Mouse (Mus musculus): Measurements from ENCODE around the gene Krtap5-4. TPM values are rescaled to one million over a fixed set of nuclear protein-coding genes. Genes with fewer than 3 reads are reported as not detected.
"Not testable (repeated sequence)": the region's sequence is repeated elsewhere in the genome, so short reads cannot be mapped to it uniquely, and the experiment has no call there.

Krtap5-4 gene
- polyA plus RNA-seq, 1 experiment from 2014 or later: 0.19 TPM

GRCm38 (mm10) chr7:142303929-142304328 is 580 bp downstream of the Krtap5-4 start:
- H3K4me2 ChIP-seq (ENCODE audit: low read length); H3K27ac ChIP-seq (replicated peaks in 1 of 2; ENCODE audit: control insufficient read depth in 1 of 2, insufficient read depth in 1 of 2, low read depth in 2 of 2, low read length in 2 of 2); H3K9ac ChIP-seq (ENCODE audit: low read length); ATAC-seq (ENCODE audit: insufficient number of reproducible peaks, insufficient read depth, low FRiP score, low read depth); H3K9me3 ChIP-seq (ENCODE audit: control insufficient read depth, low read length); H3K27me3 ChIP-seq (ENCODE audit: control insufficient read depth, insufficient read depth, low read length); H3K36me3 ChIP-seq (ENCODE audit: control insufficient read depth, insufficient read depth, low read length); H3K4me1 ChIP-seq (ENCODE audit: control insufficient read depth in 2 of 2, insufficient read depth in 2 of 2, low read length in 2 of 2); H3K4me3 ChIP-seq (ENCODE audit: control insufficient read depth in 1 of 2, insufficient read depth in 1 of 2, low read depth in 1 of 2, low read length in 2 of 2): not testable (repeated sequence)
- 73% methylated on average over 1 of the region's 1 CpGs for WGBS

- Histone ChIP-seq H3K36me3 (ENCODE audit: control insufficient read depth, insufficient read depth, low read length) (no peaks in the 10 kb centered on the region), H3K27me3 (ENCODE audit: control insufficient read depth, insufficient read depth, low read length) (no peaks in the 10 kb centered on the region), H3K9me3 (ENCODE audit: control insufficient read depth, low read length) (no peaks in the 10 kb centered on the region), H3K9ac (ENCODE audit: low read length) (no peak overlapping the region), H3K27ac (replicated peaks in 1 of 2; ENCODE audit: control insufficient read depth in 1 of 2, insufficient read depth in 1 of 2, low read depth in 2 of 2, low read length in 2 of 2) (no peak overlapping the region), H3K4me1 (ENCODE audit: control insufficient read depth in 2 of 2, insufficient read depth in 2 of 2, low read length in 2 of 2) (peaks cover 13 to 19% of the 10 kb centered on the region in 2 experiments), H3K4me2 (ENCODE audit: low read length) (no peak overlapping the region), H3K4me3 (ENCODE audit: control insufficient read depth in 1 of 2, insufficient read depth in 1 of 2, low read depth in 1 of 2, low read length in 2 of 2) (no peak overlapping the region)
- ATAC-seq (ENCODE audit: insufficient number of reproducible peaks, insufficient read depth, low FRiP score, low read depth): no peak
- WGBS: 62% methylated on average over 5 of the region's 5 CpGs
Observed at GRCm38 (mm10) chr7:142314600-142315285, 11.4 kb downstream of the Krtap5-4 start.

- WGBS: 25% methylated on average over 6 of the region's 6 CpGs
Observed at GRCm38 (mm10) chr7:142316558-142316957, 13.2 kb downstream of the Krtap5-4 start.

GRCm38 (mm10) chr7:142317216-142317615 is 13.9 kb downstream of the Krtap5-4 start:
- H3K4me3 ChIP-seq (ENCODE audit: control insufficient read depth in 1 of 2, insufficient read depth in 1 of 2, low read depth in 1 of 2, low read length in 2 of 2): no peak overlapping the region
- WGBS: 63% methylated on average over 5 of the region's 5 CpGs
- peaks cover 18 to 30% of the 10 kb centered on the region in 2 experiments for H3K4me1 ChIP-seq (ENCODE audit: control insufficient read depth in 2 of 2, insufficient read depth in 2 of 2, low read length in 2 of 2)
- H3K36me3 ChIP-seq (ENCODE audit: control insufficient read depth, insufficient read depth, low read length): no peaks in the 10 kb centered on the region
- H3K27me3 ChIP-seq (ENCODE audit: control insufficient read depth, insufficient read depth, low read length): no peaks in the 10 kb centered on the region
- H3K4me2 ChIP-seq (ENCODE audit: low read length): no peak overlapping the region
- no peak for ATAC-seq (ENCODE audit: insufficient number of reproducible peaks, insufficient read depth, low FRiP score, low read depth)
- no peaks in the 10 kb centered on the region for H3K9me3 ChIP-seq (ENCODE audit: control insufficient read depth, low read length)
- no peak overlapping the region for H3K27ac ChIP-seq (replicated peaks in 1 of 2; ENCODE audit: control insufficient read depth in 1 of 2, insufficient read depth in 1 of 2, low read depth in 2 of 2, low read length in 2 of 2)
- H3K9ac ChIP-seq (ENCODE audit: low read length): no peak overlapping the region

More at GRCm38 (mm10) chr7:142316558-142316957, 13.2 kb downstream of the Krtap5-4 start:
- no peaks in the 10 kb centered on the region for H3K36me3 ChIP-seq (ENCODE audit: control insufficient read depth, insufficient read depth, low read length)
- 0 out of 2 replicates have a peak, but pooled peaks have one; percentile 54 for ATAC-seq (ENCODE audit: insufficient number of reproducible peaks, insufficient read depth, low FRiP score, low read depth)
- no peak overlapping the region; a peak in 1 of 4 replicates for H3K27ac ChIP-seq (replicated peaks in 1 of 2; ENCODE audit: control insufficient read depth in 1 of 2, insufficient read depth in 1 of 2, low read depth in 2 of 2, low read length in 2 of 2)
- no peaks in the 10 kb centered on the region for H3K9me3 ChIP-seq (ENCODE audit: control insufficient read depth, low read length)
- no peaks in the 10 kb centered on the region for H3K27me3 ChIP-seq (ENCODE audit: control insufficient read depth, insufficient read depth, low read length)
- H3K4me3 ChIP-seq (ENCODE audit: control insufficient read depth in 1 of 2, insufficient read depth in 1 of 2, low read depth in 1 of 2, low read length in 2 of 2): no peak overlapping the region
- no peak overlapping the region for H3K4me2 ChIP-seq (ENCODE audit: low read length)
- no peak overlapping the region for H3K9ac ChIP-seq (ENCODE audit: low read length)
- peaks cover 18 to 30% of the 10 kb centered on the region in 2 experiments for H3K4me1 ChIP-seq (ENCODE audit: control insufficient read depth in 2 of 2, insufficient read depth in 2 of 2, low read length in 2 of 2)

GRCm38 (mm10) chr7:142319124-142319523 is 15.8 kb downstream of the Krtap5-4 start:
- no peak overlapping the region for H3K4me2 ChIP-seq (ENCODE audit: low read length)
- WGBS: 91% methylated on average over 11 of the region's 11 CpGs
- no peaks in the 10 kb centered on the region for H3K9me3 ChIP-seq (ENCODE audit: control insufficient read depth, low read length)
- H3K4me3 ChIP-seq (ENCODE audit: control insufficient read depth in 1 of 2, insufficient read depth in 1 of 2, low read depth in 1 of 2, low read length in 2 of 2): no peak overlapping the region
- H3K36me3 ChIP-seq (ENCODE audit: control insufficient read depth, insufficient read depth, low read length): no peaks in the 10 kb centered on the region
- no peak overlapping the region for H3K9ac ChIP-seq (ENCODE audit: low read length)
- no peaks in the 10 kb centered on the region for H3K27me3 ChIP-seq (ENCODE audit: control insufficient read depth, insufficient read depth, low read length)
- no peak overlapping the region for H3K27ac ChIP-seq (replicated peaks in 1 of 2; ENCODE audit: control insufficient read depth in 1 of 2, insufficient read depth in 1 of 2, low read depth in 2 of 2, low read length in 2 of 2)
- peaks cover 18 to 30% of the 10 kb centered on the region in 2 experiments for H3K4me1 ChIP-seq (ENCODE audit: control insufficient read depth in 2 of 2, insufficient read depth in 2 of 2, low read length in 2 of 2)
- no peak for ATAC-seq (ENCODE audit: insufficient number of reproducible peaks, insufficient read depth, low FRiP score, low read depth)

- Histone ChIP-seq H3K36me3 (ENCODE audit: control insufficient read depth, insufficient read depth, low read length) (no peaks in the 10 kb centered on the region), H3K9me3 (ENCODE audit: control insufficient read depth, low read length) (no peaks in the 10 kb centered on the region), H3K9ac (ENCODE audit: low read length) (peak overlapping the region; percentile 12; the same call in 1 of the 2 replicates), H3K27ac (replicated peaks in 1 of 2; ENCODE audit: control insufficient read depth in 1 of 2, insufficient read depth in 1 of 2, low read depth in 2 of 2, low read length in 2 of 2) (peak overlapping the region in 1 of 2 experiments; percentile 48; a peak in 2 of 4 replicates), H3K4me1 (ENCODE audit: control insufficient read depth in 2 of 2, insufficient read depth in 2 of 2, low read length in 2 of 2) (peaks cover 18 to 30% of the 10 kb centered on the region in 2 experiments), H3K4me3 (ENCODE audit: control insufficient read depth in 1 of 2, insufficient read depth in 1 of 2, low read depth in 1 of 2, low read length in 2 of 2) (no peak overlapping the region), H3K4me2 (ENCODE audit: low read length) (no peak overlapping the region), H3K27me3 (ENCODE audit: control insufficient read depth, insufficient read depth, low read length) (no peaks in the 10 kb centered on the region)
- ATAC-seq (ENCODE audit: insufficient number of reproducible peaks, insufficient read depth, low FRiP score, low read depth): no peak
- 22% methylated on average over 2 of the region's 2 CpGs for WGBS
Observed at GRCm38 (mm10) chr7:142320906-142321305, 17.6 kb downstream of the Krtap5-4 start.

GRCm38 (mm10) chr7:142321637-142322306 is 18.4 kb downstream of the Krtap5-4 start:
- Histone ChIP-seq H3K27ac (replicated peaks in 1 of 2; ENCODE audit: control insufficient read depth in 1 of 2, insufficient read depth in 1 of 2, low read depth in 2 of 2, low read length in 2 of 2) (peak overlapping the region in 1 of 2 experiments; percentile 9; a peak in 1 of 4 replicates), H3K4me1 (ENCODE audit: control insufficient read depth in 2 of 2, insufficient read depth in 2 of 2, low read length in 2 of 2) (peaks cover 19 to 32% of the 10 kb centered on the region in 2 experiments)
- H3K4me3 ChIP-seq (ENCODE audit: control insufficient read depth in 1 of 2, insufficient read depth in 1 of 2, low read depth in 1 of 2, low read length in 2 of 2); ATAC-seq (ENCODE audit: insufficient number of reproducible peaks, insufficient read depth, low FRiP score, low read depth); H3K27me3 ChIP-seq (ENCODE audit: control insufficient read depth, insufficient read depth, low read length); H3K9me3 ChIP-seq (ENCODE audit: control insufficient read depth, low read length); H3K36me3 ChIP-seq (ENCODE audit: control insufficient read depth, insufficient read depth, low read length); H3K4me2 ChIP-seq (ENCODE audit: low read length); H3K9ac ChIP-seq (ENCODE audit: low read length): not testable (repeated sequence)
- WGBS: 71% methylated on average over 4 of the region's 10 CpGs

Data from heart, embryonic 14.5 days (tissue).